Mouse (Mus musculus): ENCODE results near the gene Clmp. TPM values are rescaled to one million over a fixed set of nuclear protein-coding genes. Genes with fewer than 3 reads are reported as not detected.

Clmp gene
- polyA plus RNA-seq, 1 experiment from 2014 or later = 42.9 TPM

GRCm38 (mm10) chr9:40678653-40679052, 7.1 kb upstream of the Clmp start:
- WGBS = 56% methylated on average over 4 of the region's 4 CpGs
- H3K4me3 ChIP-seq (ENCODE audit: low read depth, low read length) = no peak overlapping the region
- no peaks in the 10 kb centered on the region for H3K27me3 ChIP-seq (ENCODE audit: control insufficient read depth, insufficient read depth, low read length)

GRCm38 (mm10) chr9:40686421-40686899, 698 bp downstream of the Clmp start:
- Histone ChIP-seq H3K4me3 (ENCODE audit: low read depth, low read length) (peak overlapping the region; percentile 75), H3K9ac (replicated peaks; ENCODE audit: low read depth, low read length) (peak overlapping the region; percentile 81), H3K27ac (ENCODE audit: low read length) (peak overlapping the region; percentile 97), H3K9me3 (ENCODE audit: control insufficient read depth, low read depth, low read length) (no peaks in the 10 kb centered on the region), H3K27me3 (ENCODE audit: control insufficient read depth, insufficient read depth, low read length) (no peaks in the 10 kb centered on the region), H3K4me2 (replicated peaks; ENCODE audit: low read depth, low read length) (peak overlapping the region; percentile 82), H3K4me1 (ENCODE audit: control insufficient read depth, insufficient read depth, low read length) (peaks cover 11% of the 10 kb centered on the region; the same call in 1 of the 2 replicates), H3K36me3 (ENCODE audit: control insufficient read depth, insufficient read depth, low read length) (no peaks in the 10 kb centered on the region)
- peak; percentile 34; the same call in 1 of the 2 replicates for ATAC-seq (ENCODE audit: insufficient number of reproducible peaks, insufficient read depth, low FRiP score, low read depth)
- 1% methylated on average over 23 of the region's 23 CpGs for whole genome bisulfite sequencing

More at GRCm38 (mm10) chr9:40678653-40679052, 7.1 kb upstream of the Clmp start:
- Histone ChIP-seq H3K27ac (ENCODE audit: low read length) (peak overlapping the region; percentile 39; the same call in 1 of the 2 replicates), H3K36me3 (ENCODE audit: control insufficient read depth, insufficient read depth, low read length) (no peaks in the 10 kb centered on the region), H3K4me1 (ENCODE audit: control insufficient read depth, insufficient read depth, low read length) (peaks cover 12% of the 10 kb centered on the region; the same call in 1 of the 2 replicates), H3K9ac (replicated peaks; ENCODE audit: low read depth, low read length) (no peak overlapping the region), H3K4me2 (replicated peaks; ENCODE audit: low read depth, low read length) (no peak overlapping the region), H3K9me3 (ENCODE audit: control insufficient read depth, low read depth, low read length) (no peaks in the 10 kb centered on the region)
- ATAC-seq (ENCODE audit: insufficient number of reproducible peaks, insufficient read depth, low FRiP score, low read depth) = no peak

GRCm38 (mm10) chr9:40687053-40687452, 1.3 kb downstream of the Clmp start:
- Histone ChIP-seq H3K4me2 (replicated peaks; ENCODE audit: low read depth, low read length) (peak overlapping the region; percentile 82), H3K9ac (replicated peaks; ENCODE audit: low read depth, low read length) (peak overlapping the region; percentile 81; the same call in 1 of the 2 replicates), H3K4me1 (ENCODE audit: control insufficient read depth, insufficient read depth, low read length) (peaks cover 15% of the 10 kb centered on the region), H3K36me3 (ENCODE audit: control insufficient read depth, insufficient read depth, low read length) (no peaks in the 10 kb centered on the region), H3K4me3 (ENCODE audit: low read depth, low read length) (peak overlapping the region; percentile 75), H3K27ac (ENCODE audit: low read length) (peak overlapping the region; percentile 97), H3K9me3 (ENCODE audit: control insufficient read depth, low read depth, low read length) (no peaks in the 10 kb centered on the region), H3K27me3 (ENCODE audit: control insufficient read depth, insufficient read depth, low read length) (no peaks in the 10 kb centered on the region)
- no peak for ATAC-seq (ENCODE audit: insufficient number of reproducible peaks, insufficient read depth, low FRiP score, low read depth)
- WGBS = 40% methylated on average over 5 of the region's 5 CpGs

GRCm38 (mm10) chr9:40687553-40687952, 1.8 kb downstream of the Clmp start:
- H3K27ac ChIP-seq (ENCODE audit: low read length) = no peak overlapping the region
- peak overlapping the region; percentile 82 for H3K4me2 ChIP-seq (replicated peaks; ENCODE audit: low read depth, low read length)
- WGBS = 52% methylated on average over 3 of the region's 3 CpGs
- H3K4me1 ChIP-seq (ENCODE audit: control insufficient read depth, insufficient read depth, low read length) = peaks cover 16% of the 10 kb centered on the region
- no peak overlapping the region; the same call in 1 of the 2 replicates for H3K9ac ChIP-seq (replicated peaks; ENCODE audit: low read depth, low read length)
- H3K36me3 ChIP-seq (ENCODE audit: control insufficient read depth, insufficient read depth, low read length) = no peaks in the 10 kb centered on the region
- no peaks in the 10 kb centered on the region for H3K27me3 ChIP-seq (ENCODE audit: control insufficient read depth, insufficient read depth, low read length)
- no peaks in the 10 kb centered on the region for H3K9me3 ChIP-seq (ENCODE audit: control insufficient read depth, low read depth, low read length)
- ATAC-seq (ENCODE audit: insufficient number of reproducible peaks, insufficient read depth, low FRiP score, low read depth) = no peak
- peak overlapping the region; percentile 75 for H3K4me3 ChIP-seq (ENCODE audit: low read depth, low read length)

DNA sequence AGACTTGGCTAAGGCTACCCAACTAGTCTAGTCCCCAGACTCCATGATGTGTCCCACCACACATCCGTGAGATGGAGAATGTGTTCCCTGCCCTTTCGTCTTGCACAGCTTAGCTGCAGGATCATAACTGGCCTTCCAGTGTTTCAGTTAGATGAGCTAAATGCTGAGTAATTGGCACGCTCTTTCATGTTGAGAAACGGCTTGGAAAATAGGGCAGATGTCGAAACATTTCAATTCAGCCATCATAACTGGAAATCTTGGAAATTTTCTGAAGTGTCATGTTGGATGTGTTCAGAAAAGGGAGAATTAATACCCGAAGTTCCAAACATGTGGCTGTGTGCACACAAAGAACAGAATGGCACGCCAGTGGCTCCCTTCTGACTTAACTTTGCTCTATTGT, 4.7 kb downstream of the Clmp start:
- peaks cover 26% of the 10 kb centered on the region for H3K4me1 ChIP-seq (ENCODE audit: control insufficient read depth, insufficient read depth, low read length)
- ATAC-seq (ENCODE audit: insufficient number of reproducible peaks, insufficient read depth, low FRiP score, low read depth) = no peak
- 90% methylated on average over 7 of the region's 7 CpGs for WGBS

GRCm38 (mm10) chr9:40693026-40693425, 7.3 kb downstream of the Clmp start:
- Histone ChIP-seq H3K36me3 (ENCODE audit: control insufficient read depth, insufficient read depth, low read length) (0 out of 2 replicates have a peak, but pooled peaks cover 2% of the 10 kb centered on the region), H3K27ac (ENCODE audit: low read length) (no peak overlapping the region), H3K4me1 (ENCODE audit: control insufficient read depth, insufficient read depth, low read length) (peaks cover 18% of the 10 kb centered on the region), H3K9ac (replicated peaks; ENCODE audit: low read depth, low read length) (no peak overlapping the region), H3K27me3 (ENCODE audit: control insufficient read depth, insufficient read depth, low read length) (no peaks in the 10 kb centered on the region), H3K9me3 (ENCODE audit: control insufficient read depth, low read depth, low read length) (no peaks in the 10 kb centered on the region), H3K4me3 (ENCODE audit: low read depth, low read length) (no peak overlapping the region), H3K4me2 (replicated peaks; ENCODE audit: low read depth, low read length) (no peak overlapping the region)
- 30% methylated on average over 3 of the region's 3 CpGs for WGBS
- ATAC-seq (ENCODE audit: insufficient number of reproducible peaks, insufficient read depth, low FRiP score, low read depth) = no peak

More for the DNA sequence above, 4.7 kb downstream of the Clmp start:
- Histone ChIP-seq H3K36me3 (ENCODE audit: control insufficient read depth, insufficient read depth, low read length) (no peaks in the 10 kb centered on the region), H3K4me3 (ENCODE audit: low read depth, low read length) (no peak overlapping the region), H3K9ac (replicated peaks; ENCODE audit: low read depth, low read length) (no peak overlapping the region), H3K9me3 (ENCODE audit: control insufficient read depth, low read depth, low read length) (no peaks in the 10 kb centered on the region), H3K27me3 (ENCODE audit: control insufficient read depth, insufficient read depth, low read length) (no peaks in the 10 kb centered on the region), H3K27ac (ENCODE audit: low read length) (no peak overlapping the region), H3K4me2 (replicated peaks; ENCODE audit: low read depth, low read length) (no peak overlapping the region)

- Histone ChIP-seq H3K4me1 (ENCODE audit: control insufficient read depth, insufficient read depth, low read length) (peaks cover 14% of the 10 kb centered on the region), H3K36me3 (ENCODE audit: control insufficient read depth, insufficient read depth, low read length) (0 out of 2 replicates have a peak, but pooled peaks cover 2% of the 10 kb centered on the region), H3K4me2 (replicated peaks; ENCODE audit: low read depth, low read length) (no peak overlapping the region), H3K27ac (ENCODE audit: low read length) (no peak overlapping the region), H3K27me3 (ENCODE audit: control insufficient read depth, insufficient read depth, low read length) (no peaks in the 10 kb centered on the region), H3K9ac (replicated peaks; ENCODE audit: low read depth, low read length) (no peak overlapping the region), H3K9me3 (ENCODE audit: control insufficient read depth, low read depth, low read length) (no peaks in the 10 kb centered on the region), H3K4me3 (ENCODE audit: low read depth, low read length) (no peak overlapping the region)
- 0 out of 2 replicates have a peak, but pooled peaks have one; percentile 18 for ATAC-seq (ENCODE audit: insufficient number of reproducible peaks, insufficient read depth, low FRiP score, low read depth)
- 57% methylated on average over 5 of the region's 5 CpGs for WGBS
These were observed 8.0 kb downstream of the Clmp start for GRCm38 (mm10) chr9:40693768-40694167.

DNA sequence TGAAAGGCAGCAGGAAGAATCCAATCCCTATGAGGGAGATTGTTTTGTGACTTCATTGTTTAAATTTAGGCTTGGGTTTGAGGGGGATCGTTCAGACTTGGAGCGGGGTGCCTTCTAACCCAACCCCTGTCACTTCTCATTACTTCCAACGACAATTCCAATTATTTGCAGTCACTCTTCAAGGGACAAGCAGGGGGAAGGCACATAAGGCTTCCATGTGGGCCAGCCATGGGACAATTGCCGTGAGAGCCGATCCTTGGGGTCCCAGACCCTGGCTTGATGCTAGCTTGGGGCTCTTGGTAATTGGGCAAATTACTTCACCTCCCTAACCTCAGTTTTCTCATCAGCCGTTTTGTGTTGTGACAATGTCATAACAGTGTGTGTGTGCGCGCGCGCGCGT, 8.5 kb downstream of the Clmp start:
- no peak for ATAC-seq (ENCODE audit: insufficient number of reproducible peaks, insufficient read depth, low FRiP score, low read depth)
- H3K27ac ChIP-seq (ENCODE audit: low read length) = no peak overlapping the region
- no peak overlapping the region for H3K4me2 ChIP-seq (replicated peaks; ENCODE audit: low read depth, low read length)
- no peaks in the 10 kb centered on the region for H3K9me3 ChIP-seq (ENCODE audit: control insufficient read depth, low read depth, low read length)
- no peaks in the 10 kb centered on the region for H3K27me3 ChIP-seq (ENCODE audit: control insufficient read depth, insufficient read depth, low read length)
- H3K36me3 ChIP-seq (ENCODE audit: control insufficient read depth, insufficient read depth, low read length) = 0 out of 2 replicates have a peak, but pooled peaks cover 2% of the 10 kb centered on the region
- 85% methylated on average over 12 of the region's 12 CpGs for WGBS
- H3K4me1 ChIP-seq (ENCODE audit: control insufficient read depth, insufficient read depth, low read length) = peaks cover 14% of the 10 kb centered on the region
- H3K9ac ChIP-seq (replicated peaks; ENCODE audit: low read depth, low read length) = no peak overlapping the region
- no peak overlapping the region for H3K4me3 ChIP-seq (ENCODE audit: low read depth, low read length)

GRCm38 (mm10) chr9:40696086-40696485, 10.3 kb downstream of the Clmp start:
- peaks cover 14% of the 10 kb centered on the region for H3K4me1 ChIP-seq (ENCODE audit: control insufficient read depth, insufficient read depth, low read length)
- no peaks in the 10 kb centered on the region for H3K9me3 ChIP-seq (ENCODE audit: control insufficient read depth, low read depth, low read length)
- H3K4me2 ChIP-seq (replicated peaks; ENCODE audit: low read depth, low read length) = no peak overlapping the region
- H3K9ac ChIP-seq (replicated peaks; ENCODE audit: low read depth, low read length) = no peak overlapping the region
- WGBS = 89% methylated on average over 4 of the region's 4 CpGs
- ATAC-seq (ENCODE audit: insufficient number of reproducible peaks, insufficient read depth, low FRiP score, low read depth) = no peak
- H3K4me3 ChIP-seq (ENCODE audit: low read depth, low read length) = no peak overlapping the region
- H3K36me3 ChIP-seq (ENCODE audit: control insufficient read depth, insufficient read depth, low read length) = 0 out of 2 replicates have a peak, but pooled peaks cover 2% of the 10 kb centered on the region
- no peak overlapping the region for H3K27ac ChIP-seq (ENCODE audit: low read length)
- H3K27me3 ChIP-seq (ENCODE audit: control insufficient read depth, insufficient read depth, low read length) = no peaks in the 10 kb centered on the region
